Mouse (Mus musculus) thymus, postnatal 25 days (tissue): ENCODE data around the gene Setd4.

ENCODE experiments used
- DNase-seq: peaks from one replicate; pipeline ENCODE4 v3.0.0; 2022

Gene Setd4

DNA sequence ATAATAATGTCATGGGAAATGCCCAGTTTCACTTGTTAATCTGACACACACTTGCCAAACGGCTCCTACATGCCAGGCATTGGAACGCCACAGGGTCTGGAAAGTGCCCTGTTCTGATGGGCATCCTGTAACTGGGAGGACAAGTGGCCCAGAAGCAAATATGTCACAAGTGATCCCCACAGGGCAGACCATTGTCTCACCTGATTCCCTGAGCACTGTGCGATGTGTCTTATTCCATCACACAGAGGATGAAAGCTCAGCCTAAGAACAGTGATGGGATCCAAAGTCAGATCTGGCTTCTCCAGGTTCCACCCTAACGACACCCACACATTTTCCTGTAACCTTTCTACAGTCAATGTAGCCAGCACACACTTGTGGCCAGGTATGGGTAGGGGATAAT lies 58.9 kb downstream of the Setd4 start:
- DNase-seq, result no peak

DNA sequence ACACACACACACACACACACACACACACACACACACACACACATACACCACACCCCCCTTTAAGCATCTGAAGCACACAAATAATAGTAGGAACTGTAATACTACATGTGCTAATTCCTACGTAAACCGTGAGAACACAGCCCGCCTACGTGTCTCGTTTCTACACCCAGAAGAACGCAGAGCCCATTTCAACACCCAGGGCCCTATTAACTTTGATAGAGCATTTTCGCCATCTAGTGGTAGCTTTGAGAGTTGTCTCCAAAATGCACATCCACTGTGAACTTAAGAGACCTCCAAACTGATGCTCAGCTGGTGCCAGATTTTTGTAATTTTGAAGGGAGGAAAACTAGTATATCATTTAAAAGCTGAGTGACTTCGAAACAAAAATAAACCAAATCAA lies 60.2 kb downstream of the Setd4 start:
- peak; percentile 62 for DNase-seq

DNA sequence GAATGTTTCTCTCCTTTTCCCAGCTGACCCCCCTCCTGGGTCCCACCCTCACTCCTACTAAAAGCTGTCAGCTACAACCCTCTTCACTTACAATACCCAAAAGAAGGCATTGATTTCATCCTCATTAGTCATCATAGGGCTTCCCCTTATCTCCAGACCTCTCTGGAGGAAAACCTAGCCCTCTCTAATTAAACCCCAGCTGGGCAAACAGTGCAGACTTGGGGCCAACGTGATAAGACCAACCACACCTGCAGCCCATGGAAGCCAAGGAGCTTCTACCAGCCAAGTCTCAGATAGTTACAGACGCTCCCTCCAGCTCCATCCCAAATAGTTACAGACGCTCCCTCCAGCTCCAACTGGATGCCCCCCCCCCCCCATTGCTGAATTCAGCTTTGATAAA lies 64.0 kb downstream of the Setd4 start:
- DNase-seq, result no peak

DNA sequence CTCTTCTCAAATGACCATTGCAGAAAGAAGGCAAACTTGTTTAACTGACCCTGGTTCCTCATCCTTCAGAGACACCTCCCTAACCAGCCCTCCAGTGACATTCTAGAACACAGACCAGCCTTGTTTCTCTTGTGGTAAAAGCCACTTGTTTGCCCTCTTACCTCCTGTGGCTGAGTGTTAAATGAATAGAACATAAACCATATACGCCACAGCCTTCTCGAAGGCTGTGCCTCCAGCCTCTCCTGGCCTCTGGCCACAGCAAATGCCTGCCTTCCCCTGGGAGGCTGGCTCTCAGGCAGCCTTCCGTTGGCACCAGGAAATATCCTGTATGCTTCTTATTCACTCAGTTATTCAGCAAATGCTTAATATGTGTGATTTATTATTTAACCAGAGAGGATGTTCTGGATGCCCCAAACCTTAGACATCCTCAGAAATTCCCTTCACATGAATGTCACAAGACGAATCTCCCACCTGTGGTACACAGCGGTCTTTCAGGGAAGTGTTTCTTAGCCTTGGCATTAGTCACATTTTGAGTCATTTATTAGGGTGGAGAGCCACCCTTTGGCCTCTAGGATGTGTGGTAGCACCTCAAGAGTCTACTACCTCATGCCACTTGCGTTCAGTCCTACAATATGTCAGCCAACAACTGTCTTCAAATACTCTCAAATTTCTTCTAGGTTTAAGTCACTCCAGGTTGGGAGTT lies 68.6 kb downstream of the Setd4 start:
- DNase-seq, result no peak
